Comparison of ENCODE assay signal across 8 mouse cellular contexts in the genomic region with DNA sequence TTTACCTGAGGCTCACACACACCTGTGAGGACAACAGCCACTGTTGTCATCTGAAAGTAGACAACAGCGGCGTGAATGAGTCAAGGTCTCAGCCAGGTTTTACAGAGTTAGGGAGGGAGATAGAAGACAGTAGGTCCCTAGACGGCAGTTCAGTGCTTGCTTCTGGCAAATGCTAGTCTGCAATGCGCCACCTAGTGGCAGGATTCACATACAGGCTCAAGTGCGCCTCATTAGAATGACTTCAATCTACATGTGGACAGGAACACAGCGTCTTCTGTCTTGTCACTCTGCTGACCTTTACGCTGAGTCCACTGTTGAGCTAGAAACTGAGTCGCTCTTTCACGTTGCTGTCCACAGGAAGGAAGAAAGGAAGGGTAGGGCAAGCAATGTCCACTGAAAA.
DNase-seq lines count a peak whose midpoint lies in the region; ATAC-seq and TF ChIP-seq lines count a peak whose summit lies in the region.

No protein-coding gene starts in this region.

- no peak overlapping the region for H3K4me2 ChIP-seq in liver, embryonic 16.5 days (ENCODE audit: low read depth, low read length)

- peak; percentile 81 for ATAC-seq in frontal cortex, adult (ENCODE audit: low TSS enrichment)
- ATAC-seq in liver, embryonic 16.5 days (ENCODE audit: low read depth): peak; percentile 32; the same call in 1 of the 2 replicates

- H3K36me3 ChIP-seq in ES-Bruce4 (ENCODE audit: control insufficient read depth, insufficient read depth, low read length, poor library complexity, severe bottlenecking): no peaks in the 10 kb centered on the region
- no peaks in the 10 kb centered on the region for H3K36me3 ChIP-seq in liver, embryonic 16.5 days (ENCODE audit: control insufficient read depth, insufficient read depth)

- H3K9me3 ChIP-seq in ES-Bruce4 (replicated peaks; ENCODE audit: control insufficient read depth, insufficient read depth, low read length, poor library complexity, severe bottlenecking): no peaks in the 10 kb centered on the region
- no peaks in the 10 kb centered on the region for H3K9me3 ChIP-seq in liver, embryonic 16.5 days (replicated peaks; ENCODE audit: control insufficient read depth, low read length)

- H3K27ac ChIP-seq in ES-Bruce4 (ENCODE audit: insufficient read depth, low read length): no peak overlapping the region
- no peak overlapping the region for H3K27ac ChIP-seq in liver, embryonic 16.5 days (ENCODE audit: low read length)

- peak; percentile 81 for DNase-seq in 3T3-L1 (ENCODE audit: low read depth, low spot score)
- DNase-seq in c-Kit-positive CD71-positive TER-119-positive erythroid progenitor cells, embryonic 14.5 days (ENCODE audit: low spot score): peak; percentile 74
- peak; percentile 88 for DNase-seq in kidney, postnatal 10 days
- peak; percentile 44 for DNase-seq in retina, adult 2 months (ENCODE audit: low read depth, low spot score)
- peak; percentile 81 for DNase-seq in thymus, postnatal 14 days

- H3K27me3 ChIP-seq in ES-Bruce4 (ENCODE audit: control insufficient read depth, insufficient read depth, low read length, poor library complexity, severe bottlenecking): no peaks in the 10 kb centered on the region
- no peaks in the 10 kb centered on the region for H3K27me3 ChIP-seq in liver, embryonic 16.5 days (ENCODE audit: control insufficient read depth, insufficient read depth, low read depth, low read length)

- H3K4me1 ChIP-seq in ES-Bruce4 (ENCODE audit: control insufficient read depth, insufficient read depth, low read length): no peaks in the 10 kb centered on the region
- no peaks in the 10 kb centered on the region; the same call in 1 of the 2 replicates for H3K4me1 ChIP-seq in liver, embryonic 16.5 days (ENCODE audit: control insufficient read depth, low read depth, low read length)

- TF ChIP-seq EP300 in ES-Bruce4 (IDR thresholded peaks at IDR 0.05; ENCODE audit: insufficient read depth, low read depth, low read length): no peak

- H3K4me3 ChIP-seq in ES-Bruce4 (ENCODE audit: low read depth, low read length): no peak overlapping the region
- no peak overlapping the region for H3K4me3 ChIP-seq in liver, embryonic 16.5 days (ENCODE audit: low read depth, low read length)

- no peak overlapping the region for H3K9ac ChIP-seq in ES-Bruce4 (ENCODE audit: low read depth, poor library complexity, severe bottlenecking)
- H3K9ac ChIP-seq in liver, embryonic 16.5 days (ENCODE audit: low read depth, low read length): no peak overlapping the region

- peak; percentile 92 for TF ChIP-seq CTCF in ES-Bruce4 (IDR thresholded peaks at IDR 0.05; ENCODE audit: low read depth, low read length)

- no peak for TF ChIP-seq POLR2A in ES-Bruce4 (IDR thresholded peaks at IDR 0.05; ENCODE audit: insufficient read depth, low read length)

- WGBS in liver, embryonic 16.5 days (ENCODE audit: insufficient replicate concordance): 10% methylated on average over 9 of the region's 9 CpGs
